Mouse (Mus musculus) intestine, embryonic 15.5 days (tissue): Measurements from ENCODE around the gene Gm20538. TPM values are rescaled to one million over a fixed set of nuclear protein-coding genes. Genes with fewer than 3 reads are reported as not detected.

Experiments
- ATAC-seq: fragments of 200-750 bp; cut with Nextera tagmentation; 2 replicates; pipeline ENCODE4 v1.8.0; 2017; ENCODE audit warnings: moderate TSS enrichment, moderate library complexity
- H3K27ac ChIP-seq: fragments of 300-500 bp; sonication (generic); 2 replicates; pipeline ENCODE4 v1.5.1; 2015; ENCODE audit warnings: mild to moderate bottlenecking, inconsistent platforms
- H3K27me3 ChIP-seq: fragments of 300-500 bp; sonication (generic); replicated peaks from 2 replicates; pipeline ENCODE4 v1.6.1; 2015; ENCODE audit warnings: inconsistent platforms
- H3K36me3 ChIP-seq: fragments of 300-500 bp; sonication (generic); 2 replicates; pipeline ENCODE4 v1.6.1; 2015; ENCODE audit warnings: inconsistent platforms
- H3K4me1 ChIP-seq: fragments of 300-500 bp; sonication (generic); replicated peaks from 2 replicates; pipeline ENCODE4 v1.6.1; 2015; ENCODE audit warnings: inconsistent platforms
- H3K4me2 ChIP-seq: fragments of 300-500 bp; sonication (generic); replicated peaks from 2 replicates; pipeline ENCODE4 v1.6.1; 2015; ENCODE audit warnings: mild to moderate bottlenecking, inconsistent platforms
- H3K4me3 ChIP-seq: fragments of 300-500 bp; sonication (generic); replicated peaks from 2 replicates; pipeline ENCODE4 v1.5.1; 2015; ENCODE audit warnings: inconsistent platforms
- H3K9ac ChIP-seq: fragments of 300-500 bp; sonication (generic); 2 replicates; pipeline ENCODE4 v1.6.1; 2015; ENCODE audit warnings: inconsistent platforms
- H3K9me3 ChIP-seq: fragments of 300-500 bp; sonication (generic); 2 replicates; pipeline ENCODE4 v1.6.1; 2016; ENCODE audit warnings: inconsistent platforms
- WGBS: fragments of 180-500 bp; shearing (Covaris S2); methylation state at CpG from one replicate; pipeline ENCODE4 v1.1.7; 2015; 5-methylcytosine and 5-hydroxymethylcytosine counted together
- polyA plus RNA-seq: library from polyadenylated mRNA; unstranded; fragments of >200 nt; fragmentation: Nextera tagmentation; extraction: Ambion mirVana; gene quantifications from 2 replicates; pipeline ENCODE4 v1.2.1, GENCODE M21; 2015

Gene Gm20538
- polyA plus RNA-seq, 1 experiment from 2014 or later: not detected

DNA sequence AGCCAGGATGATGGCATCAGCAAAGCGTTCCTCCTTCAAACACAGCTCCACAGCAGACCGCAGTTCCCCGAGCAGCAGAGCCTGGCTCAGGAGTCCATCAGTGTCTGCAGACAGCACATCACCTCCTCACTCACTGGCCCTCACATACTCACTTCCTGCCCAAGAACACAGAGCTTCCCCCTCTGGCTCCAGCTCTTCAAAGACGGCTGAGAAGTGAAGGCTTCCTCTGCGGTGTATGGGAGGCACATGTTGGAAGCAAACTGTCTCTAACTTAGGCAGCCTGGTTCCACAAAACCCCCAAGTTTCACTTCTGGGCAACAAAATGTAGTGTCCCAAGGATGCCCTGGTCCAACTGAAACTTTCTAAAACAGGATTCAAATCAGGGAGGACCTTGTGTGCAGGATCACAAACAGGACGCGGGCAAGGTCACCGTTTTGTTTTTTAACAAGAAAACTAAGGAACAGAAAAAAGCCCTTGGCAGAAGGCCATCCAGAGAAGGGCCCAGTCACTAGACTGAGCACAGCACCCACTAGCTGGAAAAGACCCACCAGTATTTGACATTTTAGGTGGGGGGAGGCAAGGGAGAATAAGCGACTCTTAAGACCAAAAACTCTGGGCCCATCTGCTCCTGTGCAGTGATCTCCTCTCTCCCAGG is 27.0 kb downstream of the Gm20538 start:
- no peak for ATAC-seq
- H3K9ac ChIP-seq: no peak overlapping the region
- H3K4me3 ChIP-seq: no peak overlapping the region
- no peaks in the 10 kb centered on the region for H3K27me3 ChIP-seq
- H3K9me3 ChIP-seq: no peaks in the 10 kb centered on the region
- H3K27ac ChIP-seq: no peak overlapping the region
- no peak overlapping the region for H3K4me2 ChIP-seq
- WGBS: 73% methylated on average over 9 of the region's 9 CpGs
- no peaks in the 10 kb centered on the region for H3K36me3 ChIP-seq
- no peaks in the 10 kb centered on the region for H3K4me1 ChIP-seq

DNA sequence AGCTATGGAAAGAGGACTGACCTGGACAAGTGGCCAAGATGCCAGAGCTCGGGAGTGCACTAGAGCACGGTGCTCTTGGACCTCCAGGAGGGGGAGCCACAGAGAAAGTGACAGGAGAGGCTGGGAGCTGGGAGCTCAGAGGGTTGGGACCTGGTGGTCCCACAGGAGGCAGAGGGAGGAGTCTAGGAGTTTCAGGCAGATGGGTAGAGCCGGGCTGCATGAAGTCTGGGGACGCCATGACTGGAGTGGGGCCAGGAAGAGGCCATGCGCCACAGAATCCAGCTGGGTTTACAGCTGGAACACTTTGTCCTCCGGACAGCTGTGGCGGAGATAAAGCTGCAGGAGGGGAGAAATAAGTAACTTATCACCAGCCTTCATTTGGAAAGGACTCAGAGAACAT is 33.5 kb downstream of the Gm20538 start:
- Histone ChIP-seq H3K4me1 (peaks cover 12% of the 10 kb centered on the region), H3K27ac (no peak overlapping the region)
- peak; percentile 58; the same call in 1 of the 2 replicates for ATAC-seq

DNA sequence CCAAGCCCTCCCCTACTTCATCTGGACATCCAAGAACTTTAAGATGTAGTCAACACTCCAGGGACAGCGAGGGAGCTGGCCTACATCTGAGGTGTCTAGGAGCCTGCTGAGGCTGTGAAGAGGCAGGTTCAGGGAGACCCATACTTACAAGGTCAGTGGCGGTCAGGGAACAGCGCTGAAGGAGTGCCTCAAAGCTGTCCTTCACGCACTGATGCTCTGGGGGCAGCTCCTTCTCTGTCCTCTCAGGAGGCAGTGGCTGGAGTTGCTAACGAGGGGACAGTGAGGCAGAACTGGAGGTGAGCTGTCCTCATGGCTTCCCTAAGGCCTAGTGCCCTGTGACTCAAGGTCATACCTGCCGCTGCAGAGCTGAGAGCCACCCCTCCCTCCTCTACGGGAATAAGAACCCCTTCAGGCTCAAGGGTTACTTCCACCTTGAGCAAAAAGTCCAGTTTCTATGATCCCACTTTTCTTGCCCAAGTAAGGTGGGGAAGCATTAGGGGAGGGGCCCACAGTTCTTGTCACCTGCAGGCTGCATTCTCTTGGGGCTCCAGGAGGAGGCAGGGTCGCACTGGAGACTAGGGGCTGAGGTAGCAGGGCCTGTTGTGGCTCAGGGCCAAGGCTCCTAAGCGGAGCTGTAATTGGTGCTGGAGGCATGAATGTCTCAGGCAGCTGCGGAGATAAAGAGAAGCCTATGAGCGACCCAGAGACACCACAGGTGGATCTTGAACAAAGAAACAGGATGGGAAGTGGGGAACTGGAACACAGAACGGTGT is 34.4 kb downstream of the Gm20538 start:
- WGBS: 63% methylated on average over 12 of the region's 12 CpGs
- no peak overlapping the region for H3K4me3 ChIP-seq
- no peak overlapping the region for H3K27ac ChIP-seq
- no peak overlapping the region for H3K4me2 ChIP-seq
- no peaks in the 10 kb centered on the region for H3K36me3 ChIP-seq
- no peaks in the 10 kb centered on the region for H3K9me3 ChIP-seq
- peaks cover 12% of the 10 kb centered on the region for H3K4me1 ChIP-seq
- no peak; the same call in 1 of the 2 replicates for ATAC-seq
- H3K9ac ChIP-seq: no peak overlapping the region
- H3K27me3 ChIP-seq: peaks cover 17% of the 10 kb centered on the region; the same call in 1 of the 2 replicates

More for the DNA sequence above, 33.5 kb downstream of the Gm20538 start:
- H3K27me3 ChIP-seq: peaks cover 9% of the 10 kb centered on the region; the same call in 1 of the 2 replicates
- no peak overlapping the region for H3K4me2 ChIP-seq
- H3K9me3 ChIP-seq: no peaks in the 10 kb centered on the region
- no peaks in the 10 kb centered on the region for H3K36me3 ChIP-seq
- H3K4me3 ChIP-seq: no peak overlapping the region
- 22% methylated on average over 7 of the region's 7 CpGs for WGBS
- H3K9ac ChIP-seq: no peak overlapping the region

DNA sequence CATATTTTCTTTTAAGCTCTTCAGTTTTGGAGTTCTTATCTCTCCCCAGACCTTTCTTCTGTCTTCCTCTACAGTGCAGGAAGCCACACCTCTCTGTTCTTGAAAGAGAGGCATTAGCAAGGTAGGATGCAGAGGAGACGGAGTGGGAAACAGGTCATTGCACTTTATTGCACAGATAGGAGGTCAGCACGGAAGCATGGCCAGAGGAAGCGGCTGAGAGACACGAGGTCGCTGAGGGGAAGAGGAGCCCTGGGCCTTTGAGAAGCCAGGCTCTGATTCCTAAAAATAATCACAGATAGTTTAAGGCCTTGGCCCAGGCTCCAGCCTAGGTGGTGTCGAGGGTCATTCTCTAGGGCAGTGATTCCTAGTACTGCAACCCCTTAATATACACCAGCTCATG is 36.9 kb downstream of the Gm20538 start:
- H3K4me3 ChIP-seq: no peak overlapping the region
- peaks cover 23% of the 10 kb centered on the region for H3K4me1 ChIP-seq
- peaks cover 40% of the 10 kb centered on the region for H3K27me3 ChIP-seq
- no peak overlapping the region for H3K27ac ChIP-seq
- ATAC-seq: no peak
- H3K4me2 ChIP-seq: no peak overlapping the region
- WGBS: 51% methylated on average over 6 of the region's 6 CpGs
- no peak overlapping the region for H3K9ac ChIP-seq
- H3K9me3 ChIP-seq: no peaks in the 10 kb centered on the region
- H3K36me3 ChIP-seq: no peaks in the 10 kb centered on the region

DNA sequence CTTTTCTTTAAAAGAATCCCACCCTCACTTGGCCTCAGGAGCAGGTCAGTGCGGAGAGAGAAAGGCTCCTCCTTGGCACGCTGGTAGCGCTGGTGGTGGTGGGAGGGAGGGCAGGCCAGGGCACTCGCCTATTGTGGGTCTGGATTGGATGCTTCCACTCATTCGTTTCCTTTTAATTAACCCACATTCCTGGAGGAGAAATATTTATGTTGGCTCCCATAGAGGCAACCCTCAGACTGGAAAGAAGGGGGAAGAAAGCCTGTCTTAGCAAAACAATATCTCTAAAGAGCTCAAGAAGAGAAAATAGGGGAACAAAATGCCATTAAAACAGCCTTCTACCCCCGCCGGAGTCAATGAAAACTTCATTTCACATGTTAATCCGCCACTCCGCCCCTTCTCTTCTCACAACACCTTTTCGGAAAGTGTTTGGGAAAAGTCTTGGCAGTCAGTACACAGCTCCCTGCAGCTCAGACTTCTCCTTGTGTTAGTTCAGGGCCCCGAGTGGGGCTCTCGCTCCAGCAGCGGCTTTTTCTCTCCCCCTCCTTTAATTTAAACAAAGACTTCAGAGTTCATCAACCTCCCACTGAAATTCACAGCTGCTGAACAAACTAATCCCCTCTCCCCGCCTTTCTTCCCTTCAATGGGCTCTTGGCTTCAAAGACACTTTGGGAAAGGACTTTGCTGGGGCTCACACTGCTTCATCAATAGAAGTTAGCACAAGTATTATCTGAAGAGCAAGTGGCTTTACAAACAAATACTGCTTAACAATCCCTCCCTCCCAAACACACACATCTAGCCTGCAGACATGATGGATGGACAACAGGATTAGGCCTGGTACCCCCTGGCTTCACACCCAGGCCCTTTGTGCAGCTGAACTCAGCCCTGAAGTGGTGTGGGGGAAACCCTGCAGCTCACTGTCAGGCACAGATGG is 37.8 kb downstream of the Gm20538 start:
- Histone ChIP-seq H3K9ac (no peak overlapping the region), H3K4me2 (no peak overlapping the region), H3K36me3 (no peaks in the 10 kb centered on the region), H3K27me3 (peaks cover 50% of the 10 kb centered on the region), H3K9me3 (no peaks in the 10 kb centered on the region), H3K4me1 (peaks cover 25% of the 10 kb centered on the region), H3K27ac (0 out of 2 replicates have a peak overlapping the region, but pooled peaks have one; percentile 32), H3K4me3 (no peak overlapping the region)
- 25% methylated on average over 14 of the region's 14 CpGs for WGBS
- ATAC-seq: no peak

DNA sequence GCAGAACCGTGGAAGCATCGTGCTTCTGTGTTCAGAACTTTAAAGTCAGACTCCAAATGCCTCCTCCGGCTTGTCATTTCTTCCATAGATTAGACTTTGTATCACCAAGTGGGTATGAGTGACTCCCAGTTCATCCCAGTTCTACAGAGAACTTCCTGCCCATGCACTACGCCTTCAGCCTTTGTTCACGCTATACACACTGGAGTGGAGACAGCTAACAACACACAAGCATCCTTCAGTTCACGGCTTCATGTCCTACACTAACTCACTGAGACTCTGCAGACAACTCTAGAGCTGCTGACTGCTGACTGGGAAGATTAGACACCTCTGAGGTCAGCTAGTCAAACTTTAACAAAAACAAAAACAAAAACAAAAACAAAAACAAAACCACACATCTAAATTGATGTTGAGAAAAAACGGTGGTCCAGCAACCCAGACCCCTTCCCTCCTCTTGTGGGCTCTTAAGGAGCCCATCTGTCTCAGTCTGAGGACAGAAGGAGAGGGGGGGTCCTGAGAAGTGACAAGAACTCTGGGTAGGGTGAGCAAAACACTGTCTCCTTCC is 38.6 kb downstream of the Gm20538 start:
- 35% methylated on average over 7 of the region's 7 CpGs for WGBS
- ATAC-seq: no peak
- Histone ChIP-seq H3K9me3 (no peaks in the 10 kb centered on the region), H3K4me2 (no peak overlapping the region), H3K27me3 (peaks cover 53% of the 10 kb centered on the region), H3K36me3 (no peaks in the 10 kb centered on the region), H3K9ac (no peak overlapping the region), H3K4me1 (peaks cover 25% of the 10 kb centered on the region), H3K27ac (no peak overlapping the region), H3K4me3 (no peak overlapping the region)

DNA sequence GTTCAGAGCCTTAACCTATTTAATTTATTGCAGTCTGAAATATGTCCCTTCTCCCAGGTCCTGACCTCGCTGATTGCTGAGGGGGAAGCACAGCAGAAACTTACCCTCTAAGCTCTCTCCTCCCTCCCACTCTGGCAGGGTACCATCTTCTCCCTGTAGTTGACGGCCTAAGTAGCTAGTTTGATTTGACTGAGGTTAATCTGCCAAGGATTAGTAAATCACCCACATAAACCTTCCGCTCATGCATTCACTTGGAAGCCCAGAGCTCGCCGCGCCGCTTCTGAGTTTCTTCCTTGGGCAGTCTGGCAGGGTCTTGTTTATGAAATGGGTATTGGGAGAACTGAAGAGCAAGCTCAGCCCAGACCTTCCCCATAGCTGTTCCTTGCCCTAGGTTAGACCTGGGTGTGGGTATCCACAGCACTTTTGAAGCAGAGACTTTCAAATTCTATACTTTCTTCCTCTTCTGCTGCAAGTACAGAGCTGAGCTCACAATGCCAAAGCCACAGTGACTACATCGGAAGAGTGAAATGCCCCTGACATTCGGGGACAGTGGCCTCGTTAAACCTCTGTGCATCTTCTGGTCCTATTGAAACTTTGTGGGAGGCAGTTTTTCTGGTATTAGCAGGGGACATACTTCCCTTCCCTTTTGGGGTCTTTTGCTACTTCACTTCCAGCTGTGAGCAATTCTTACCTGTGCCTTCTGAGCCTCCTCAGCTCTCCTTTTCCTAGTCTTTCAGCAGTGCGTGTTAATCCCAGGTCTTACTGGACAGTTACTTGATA is 39.4 kb downstream of the Gm20538 start:
- Histone ChIP-seq H3K36me3 (no peaks in the 10 kb centered on the region), H3K4me3 (no peak overlapping the region), H3K9ac (no peak overlapping the region), H3K27me3 (peaks cover 58% of the 10 kb centered on the region), H3K4me1 (peaks cover 25% of the 10 kb centered on the region), H3K9me3 (no peaks in the 10 kb centered on the region), H3K4me2 (no peak overlapping the region), H3K27ac (no peak overlapping the region)
- 37% methylated on average over 11 of the region's 11 CpGs for WGBS
- no peak for ATAC-seq

DNA sequence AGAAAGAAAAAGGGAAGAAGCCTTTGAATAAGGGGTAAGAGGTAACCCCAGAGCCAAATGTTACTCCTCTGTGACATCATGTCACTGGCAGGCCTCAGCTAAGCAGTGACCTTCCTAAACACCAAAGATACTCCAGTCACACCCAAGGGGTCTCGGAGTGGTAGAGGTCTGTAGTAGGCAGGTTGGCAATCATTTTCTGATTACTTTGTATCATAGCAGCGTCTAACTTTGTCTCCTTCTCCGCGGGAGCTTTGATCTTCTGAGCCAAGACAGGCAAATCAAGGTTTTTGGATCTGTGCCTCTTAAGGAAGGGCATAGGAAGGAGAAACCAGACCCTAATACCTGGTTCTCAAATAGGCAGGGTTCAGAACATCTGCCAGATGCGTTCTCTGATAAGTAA is 40.0 kb downstream of the Gm20538 start:
- Histone ChIP-seq H3K4me3 (no peak overlapping the region), H3K36me3 (no peaks in the 10 kb centered on the region), H3K9me3 (no peaks in the 10 kb centered on the region), H3K27ac (no peak overlapping the region), H3K4me2 (no peak overlapping the region), H3K9ac (no peak overlapping the region), H3K4me1 (peaks cover 25% of the 10 kb centered on the region), H3K27me3 (peaks cover 58% of the 10 kb centered on the region)
- no peak for ATAC-seq
- 43% methylated on average over 5 of the region's 5 CpGs for WGBS

DNA sequence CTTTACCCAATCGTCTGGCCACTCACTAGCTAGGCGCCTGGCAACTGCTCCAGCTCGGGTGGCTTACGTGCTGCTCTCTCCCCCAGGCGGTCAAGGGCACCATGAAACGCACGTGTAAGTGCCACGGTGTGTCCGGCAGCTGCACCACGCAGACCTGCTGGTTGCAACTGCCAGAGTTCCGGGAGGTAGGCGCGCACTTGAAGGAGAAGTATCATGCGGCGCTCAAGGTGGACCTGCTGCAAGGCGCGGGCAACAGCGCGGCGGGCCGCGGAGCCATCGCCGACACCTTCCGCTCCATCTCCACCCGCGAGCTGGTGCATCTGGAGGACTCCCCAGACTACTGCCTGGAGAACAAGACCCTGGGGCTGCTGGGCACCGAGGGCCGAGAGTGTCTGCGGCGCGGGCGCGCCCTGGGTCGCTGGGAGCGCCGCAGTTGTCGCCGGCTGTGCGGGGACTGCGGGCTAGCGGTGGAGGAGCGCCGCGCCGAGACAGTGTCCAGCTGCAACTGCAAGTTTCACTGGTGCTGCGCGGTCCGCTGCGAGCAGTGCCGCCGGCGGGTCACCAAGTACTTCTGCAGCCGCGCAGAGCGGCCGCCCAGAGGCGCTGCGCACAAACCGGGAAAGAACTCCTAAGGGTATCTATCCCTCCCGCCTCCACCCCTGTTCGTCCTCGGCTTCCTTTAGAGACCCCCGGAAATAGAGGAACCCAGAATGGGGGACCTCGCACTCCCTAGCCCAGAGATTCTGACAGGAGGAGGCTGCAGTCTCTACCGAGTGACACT is 41.0 kb downstream of the Gm20538 start:
- Histone ChIP-seq H3K9ac (peak overlapping the region; percentile 29; the same call in 1 of the 2 replicates), H3K4me2 (peak overlapping the region; percentile 97), H3K4me1 (peaks cover 22% of the 10 kb centered on the region), H3K27ac (no peak overlapping the region), H3K27me3 (peaks cover 58% of the 10 kb centered on the region), H3K4me3 (peak overlapping the region; percentile 47), H3K36me3 (no peaks in the 10 kb centered on the region), H3K9me3 (no peaks in the 10 kb centered on the region)
- ATAC-seq: peak; percentile 58
- WGBS: 1% methylated on average over 66 of the region's 66 CpGs

DNA sequence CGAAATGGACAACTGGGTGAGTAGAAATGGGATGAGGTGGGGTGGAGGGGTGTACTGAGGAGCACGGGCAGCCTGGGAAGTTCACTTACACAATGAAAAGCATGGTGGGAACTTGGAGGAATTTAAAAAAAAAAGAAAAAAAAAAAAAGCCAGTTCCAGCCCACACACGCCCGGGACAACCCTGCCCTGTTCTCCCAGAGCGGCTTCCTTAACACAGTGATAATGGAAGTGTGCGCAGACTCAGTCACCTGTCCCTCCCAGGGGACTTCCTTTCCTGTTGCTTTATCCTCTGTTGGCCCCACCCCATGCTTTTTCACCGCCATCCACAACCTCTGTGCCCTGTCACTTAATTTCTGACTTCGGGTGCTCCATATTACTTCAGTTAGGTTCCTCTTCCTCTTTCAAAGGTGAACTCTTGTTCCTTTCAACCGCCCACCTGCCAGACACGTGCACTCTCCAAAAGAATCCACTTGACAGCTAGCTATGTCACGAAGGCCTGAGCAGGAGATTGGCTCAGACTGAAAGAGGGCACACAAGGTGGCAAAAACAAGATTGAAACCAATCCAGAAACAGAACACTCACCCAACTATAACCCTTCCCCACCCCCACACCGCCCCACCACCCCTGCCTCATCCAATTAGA is 42.0 kb downstream of the Gm20538 start:
- peaks cover 55% of the 10 kb centered on the region for H3K27me3 ChIP-seq
- H3K9ac ChIP-seq: no peak overlapping the region
- H3K27ac ChIP-seq: no peak overlapping the region
- no peak for ATAC-seq
- no peaks in the 10 kb centered on the region for H3K36me3 ChIP-seq
- H3K4me2 ChIP-seq: peak overlapping the region; percentile 97
- H3K9me3 ChIP-seq: no peaks in the 10 kb centered on the region
- H3K4me1 ChIP-seq: peaks cover 22% of the 10 kb centered on the region
- 0 out of 2 replicates have a peak overlapping the region, but pooled peaks have one; percentile 0 for H3K4me3 ChIP-seq
- 5% methylated on average over 12 of the region's 12 CpGs for WGBS
